Mouse (Mus musculus) lung, adult 18-20 months (tissue): ENCODE data around the gene Camk1.

Experiments used
- DNase-seq, 2 experiments: peaks; one replicate each; pipeline ENCODE4 v3.0.0; 2022; ENCODE audit warnings: mixed read lengths in 2 of 2

Gene Camk1

DNA sequence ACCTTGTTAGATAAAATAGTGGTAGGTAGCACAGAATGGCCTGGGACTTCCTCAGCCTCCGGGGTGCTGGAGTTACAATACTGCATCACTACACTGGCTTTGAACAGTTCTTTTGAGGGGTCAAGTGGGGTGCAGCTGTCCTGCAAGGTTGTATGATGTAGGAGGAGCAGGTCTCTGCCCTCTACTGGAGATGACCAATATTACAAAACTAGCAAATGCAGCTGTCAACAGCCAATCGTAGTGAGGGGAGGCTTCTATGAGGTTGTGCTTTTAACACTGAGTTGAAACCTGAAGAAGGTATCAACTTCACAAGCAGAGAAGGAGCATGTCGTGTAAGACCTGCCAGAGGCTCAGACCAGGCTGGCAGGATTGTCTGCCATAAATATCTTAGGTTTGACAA lies 41.5 kb downstream of the Camk1 start:
- DNase-seq = peak in 1 of 2 experiments; percentile 17

DNA sequence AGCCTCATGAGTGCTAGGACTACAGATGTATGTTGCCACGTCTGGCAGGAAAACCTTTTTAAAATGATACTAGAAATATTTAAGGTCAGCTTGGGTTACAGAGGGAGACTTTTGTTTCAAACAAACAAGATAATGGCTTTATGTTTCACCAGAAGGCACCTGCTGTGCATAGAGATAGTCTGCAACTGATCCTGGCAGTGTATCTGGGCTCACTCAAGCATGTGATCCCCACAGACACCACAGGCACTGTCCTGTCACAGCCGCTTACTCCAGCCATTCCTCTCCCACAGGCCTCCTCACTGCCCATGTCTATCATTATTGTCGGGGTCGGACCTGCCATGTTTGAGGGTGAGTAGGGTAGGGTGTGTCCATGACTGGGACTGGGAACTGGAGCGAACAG lies 42.4 kb downstream of the Camk1 start:
- DNase-seq = no peak

DNA sequence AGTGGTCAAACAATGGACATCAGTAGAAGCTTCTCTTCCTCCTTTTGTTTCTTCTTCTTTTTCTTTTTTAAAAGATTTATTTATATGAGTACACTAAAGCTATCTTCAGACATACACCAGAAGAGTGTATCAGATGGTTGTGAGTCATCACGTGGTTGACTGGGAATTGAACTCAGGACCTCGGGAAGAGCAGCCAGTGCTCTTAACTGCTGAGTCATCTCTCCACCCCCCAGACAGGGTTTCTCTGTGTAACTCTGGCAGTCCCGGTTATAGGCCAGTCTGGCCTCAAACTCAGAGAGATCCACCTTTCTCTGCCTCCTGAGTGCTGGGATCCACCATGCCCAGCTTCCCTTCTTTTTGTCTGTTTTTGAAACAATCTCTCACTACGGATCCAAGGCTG lies 47.1 kb downstream of the Camk1 start:
- no peak for DNase-seq

DNA sequence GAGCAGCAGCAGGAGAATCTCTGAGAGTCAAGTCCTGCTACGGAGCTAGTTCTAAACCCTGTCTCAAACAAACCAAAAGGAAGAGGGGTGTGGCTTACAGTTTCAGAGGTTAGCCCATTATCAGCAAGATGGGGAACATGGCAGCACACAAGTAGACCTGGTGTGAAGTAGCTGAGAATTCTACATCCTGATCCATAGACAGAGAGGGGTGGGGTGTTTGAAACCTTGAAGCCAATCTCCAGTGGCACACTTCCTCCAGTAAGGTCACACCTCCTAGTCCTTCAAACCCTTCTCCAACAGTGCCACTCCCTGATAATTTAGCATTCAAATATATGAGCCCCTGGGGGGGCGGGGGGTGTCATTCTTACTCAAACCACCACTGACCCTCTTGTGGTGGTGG lies 47.7 kb downstream of the Camk1 start:
- DNase-seq = no peak

DNA sequence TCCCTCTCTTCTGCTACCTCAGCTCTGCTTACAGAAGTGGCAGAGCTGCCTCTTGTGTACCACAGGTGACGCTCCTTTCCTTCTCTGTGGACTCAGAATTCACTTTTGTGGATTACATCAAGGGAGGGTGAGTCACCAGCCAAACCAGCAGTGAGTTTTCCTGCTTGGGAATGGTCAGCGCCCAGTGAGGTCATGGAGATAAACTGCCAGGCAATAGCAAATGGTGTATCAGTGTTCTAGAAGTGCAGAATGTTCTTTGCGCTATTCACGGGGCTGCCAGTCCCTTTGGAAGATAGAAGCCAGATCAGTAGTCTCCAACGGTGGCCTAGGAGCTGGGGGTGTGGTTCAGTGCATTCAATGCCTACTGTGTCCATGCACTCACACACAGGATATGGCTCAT lies 50.8 kb downstream of the Camk1 start:
- DNase-seq = no peak

DNA sequence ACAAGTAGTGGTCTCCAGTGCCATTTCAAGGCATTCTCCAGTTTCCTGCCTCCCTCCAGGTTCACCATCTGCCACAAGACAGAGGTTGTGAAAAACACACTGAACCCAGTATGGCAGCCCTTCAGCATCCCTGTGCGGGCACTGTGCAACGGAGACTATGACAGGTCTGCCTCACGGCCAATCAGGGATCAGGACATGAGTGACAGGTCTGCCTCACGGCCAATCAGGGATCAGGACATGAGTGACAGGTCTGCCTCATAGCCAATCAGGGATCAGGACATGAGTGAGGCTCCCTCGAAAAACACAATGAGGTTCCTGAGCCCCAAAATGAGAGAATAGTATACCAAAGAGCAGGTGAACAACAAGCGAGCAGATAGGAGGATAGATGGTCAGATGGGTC lies 53.4 kb downstream of the Camk1 start:
- no peak for DNase-seq

DNA sequence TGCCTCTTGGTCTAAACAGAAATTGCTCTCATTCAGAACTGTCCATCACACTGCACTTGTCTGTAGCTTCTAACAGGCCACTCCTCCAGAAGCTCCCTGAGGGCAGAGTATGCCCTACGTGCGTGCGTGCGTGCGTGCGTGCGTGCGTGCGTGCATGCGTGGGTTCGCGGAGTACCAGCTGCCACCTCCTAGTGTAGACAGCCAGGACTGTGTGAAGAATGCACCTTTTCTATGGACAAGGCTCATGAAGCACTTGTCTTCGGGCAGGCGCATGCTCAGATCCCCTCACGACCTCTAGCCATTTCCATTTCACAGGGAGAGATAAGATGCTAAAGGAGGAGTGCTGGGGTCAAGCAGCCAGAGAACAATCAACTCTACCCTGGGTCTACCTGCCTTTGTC lies 54.4 kb downstream of the Camk1 start:
- no peak for DNase-seq

DNA sequence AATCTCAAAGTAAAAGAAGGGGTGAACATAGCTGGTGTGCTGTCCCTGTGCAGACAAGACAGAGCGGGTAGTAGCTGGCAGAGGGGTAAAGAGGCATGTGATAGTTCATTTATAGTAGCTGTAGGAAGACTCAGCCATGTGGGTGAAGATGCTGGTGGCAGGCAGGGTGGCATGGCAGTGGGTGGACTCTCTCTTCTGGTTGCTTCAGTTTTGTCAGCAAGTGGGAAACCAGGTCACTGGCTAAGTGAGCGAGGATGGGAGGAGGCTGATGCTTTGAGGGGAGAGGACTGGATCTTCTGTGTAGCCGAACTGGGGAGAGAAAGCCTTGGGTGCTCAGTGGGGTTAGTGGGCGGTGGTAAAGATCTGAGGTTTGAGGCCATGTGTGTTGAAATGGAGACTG lies 56.5 kb downstream of the Camk1 start:
- no peak for DNase-seq

DNA sequence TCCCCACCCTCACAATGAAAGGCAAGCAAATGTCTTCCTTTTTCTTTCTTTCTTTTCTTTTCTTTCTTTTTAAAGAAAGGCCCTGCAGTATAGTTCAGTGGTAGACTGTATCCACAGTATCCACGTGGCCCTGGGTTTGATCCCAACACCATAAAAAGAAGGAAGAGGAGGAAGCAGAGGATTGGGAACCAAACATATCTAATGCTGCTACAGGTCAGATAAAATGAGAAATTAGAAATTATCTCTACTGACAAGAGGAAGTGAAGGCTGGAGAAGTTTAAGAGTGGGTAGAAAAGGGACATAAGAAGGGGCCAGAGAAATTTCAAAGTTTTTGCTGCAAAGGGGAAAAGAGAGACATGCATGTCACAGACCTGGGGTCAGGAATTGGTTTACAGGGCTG lies 57.5 kb downstream of the Camk1 start:
- DNase-seq = no peak

DNA sequence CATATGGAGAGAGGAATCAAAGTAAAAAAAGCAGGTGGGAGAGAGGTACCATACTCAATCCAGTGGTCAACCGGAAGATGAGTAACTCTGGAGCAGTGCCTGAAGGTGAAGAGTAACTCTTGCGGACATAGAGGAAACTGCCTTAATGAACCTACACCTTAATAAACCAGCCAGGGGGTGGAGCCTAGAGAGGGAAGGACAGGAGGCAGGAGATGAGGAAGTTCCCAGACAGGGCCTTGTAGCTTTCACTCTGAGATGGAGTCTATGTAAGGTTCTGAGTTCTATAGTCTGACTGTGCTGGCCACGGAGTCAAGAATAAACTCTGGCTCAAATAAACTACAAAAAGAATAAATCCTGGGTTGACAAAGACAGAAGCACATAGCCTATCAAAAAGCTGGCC lies 58.9 kb downstream of the Camk1 start:
- DNase-seq = no peak
